Mouse (Mus musculus) bone marrow macrophage, adult 2 months (primary cell): ENCODE results near the gene Triml1.

Source experiments
- CTCF ChIP-seq: IDR thresholded peaks from 2 replicates; pipeline ENCODE4 v1.5.1; 2012; ENCODE audit warnings: low read depth, mild to moderate bottlenecking, low read length, moderate library complexity
- POLR2A ChIP-seq: IDR thresholded peaks from 2 replicates; pipeline ENCODE4 v1.6.1; 2012; ENCODE audit warnings: mild to moderate bottlenecking, low read depth, low read length, borderline replicate concordance

- TF ChIP-seq CTCF, result no peak
- TF ChIP-seq POLR2A, result no peak
Measured at GRCm38 (mm10) chr8:43168083-43168482, 26.8 kb upstream of the Triml1 start.
